Mouse (Mus musculus): ENCODE results near the gene Adipoq.

Gene Adipoq

DNA sequence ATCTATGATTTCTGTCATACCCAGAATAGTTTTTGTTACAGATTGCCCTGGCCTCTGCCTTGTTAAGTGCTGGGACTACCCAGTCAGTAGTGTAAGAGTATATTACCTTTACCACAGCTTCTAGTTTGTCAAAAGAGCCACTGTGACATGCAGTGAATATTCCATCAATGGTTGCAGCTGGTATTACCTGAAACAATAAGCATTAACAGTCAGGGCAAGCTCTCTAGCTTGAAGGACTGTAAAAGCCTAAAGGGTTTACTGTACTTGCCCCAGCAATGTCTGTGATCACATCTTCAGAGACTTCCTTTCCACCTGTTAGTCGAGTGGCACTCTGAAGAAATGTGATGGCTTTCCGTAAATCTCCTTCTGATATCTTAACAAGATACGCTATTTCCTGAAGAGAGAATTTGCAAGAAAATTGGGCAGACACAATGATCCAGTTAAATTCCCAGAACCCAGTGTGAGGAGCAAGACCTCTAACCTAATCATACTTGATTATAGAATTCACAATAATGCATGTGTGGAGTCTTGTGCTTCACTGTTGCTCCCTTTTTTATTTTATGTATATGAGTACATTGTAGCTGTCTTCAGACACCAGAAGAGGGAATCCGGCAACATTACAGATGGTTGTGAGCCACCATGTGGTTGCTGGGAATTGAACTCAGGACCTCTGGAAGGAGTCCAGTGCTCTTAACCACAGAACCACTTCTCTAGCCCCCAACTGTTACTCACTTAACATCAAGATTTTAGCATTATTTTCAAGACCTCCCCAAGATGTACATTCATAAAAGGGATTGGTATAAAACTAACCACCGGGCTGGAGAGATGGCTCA lies 31.8 kb upstream of the Adipoq start:
- in situ Hi-C loops (cut with MboI, MseI) = loop anchor here (10.0 kb wide), 1 partner anchor 870 kb away; no protein-coding TSS in a partner anchor

DNA sequence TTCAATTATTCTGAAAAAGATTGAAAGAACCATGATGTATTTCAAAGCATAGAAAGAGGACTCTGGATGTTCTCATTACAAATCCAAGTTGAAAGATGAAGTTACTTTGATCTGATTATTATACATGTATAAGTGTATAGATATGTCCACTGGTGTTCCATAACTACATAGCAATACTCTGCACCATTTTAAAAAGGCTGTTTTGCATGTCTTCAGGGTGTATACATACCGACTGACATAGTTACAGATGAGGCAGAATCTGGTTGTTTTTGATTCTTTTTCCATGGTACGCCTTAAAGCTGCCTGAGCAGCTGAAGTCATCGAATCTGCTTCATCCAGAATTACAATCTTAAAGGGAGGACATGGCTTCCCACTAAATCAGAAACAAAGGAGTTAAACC lies 30.9 kb upstream of the Adipoq start:
- in situ Hi-C loops (cut with MboI, MseI) = loop anchor here (10.0 kb wide), 1 partner anchor 871 kb away; no protein-coding TSS in a partner anchor

DNA sequence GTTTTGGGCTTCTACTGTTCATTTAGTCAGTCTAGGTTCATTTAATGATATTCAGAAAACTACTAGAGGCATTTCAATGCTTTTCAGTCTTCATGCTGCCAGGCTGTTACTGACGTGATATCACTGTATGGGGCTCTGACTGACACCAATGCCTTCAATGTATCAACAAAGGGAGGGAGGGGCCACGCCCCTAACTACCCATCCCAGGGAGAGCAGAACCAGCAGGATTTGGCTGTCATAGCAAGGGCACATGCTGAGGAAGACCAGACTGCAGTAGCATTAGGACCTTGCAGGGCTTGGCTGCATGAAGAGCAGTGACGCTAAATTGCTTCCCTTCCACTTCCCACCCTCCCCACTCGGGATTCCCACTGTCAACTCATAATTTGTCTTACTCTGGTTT lies 29.2 kb upstream of the Adipoq start:
- in situ Hi-C loops (cut with MboI, MseI) = loop anchor here (10.0 kb wide), 1 partner anchor 872 kb away; no protein-coding TSS in a partner anchor

DNA sequence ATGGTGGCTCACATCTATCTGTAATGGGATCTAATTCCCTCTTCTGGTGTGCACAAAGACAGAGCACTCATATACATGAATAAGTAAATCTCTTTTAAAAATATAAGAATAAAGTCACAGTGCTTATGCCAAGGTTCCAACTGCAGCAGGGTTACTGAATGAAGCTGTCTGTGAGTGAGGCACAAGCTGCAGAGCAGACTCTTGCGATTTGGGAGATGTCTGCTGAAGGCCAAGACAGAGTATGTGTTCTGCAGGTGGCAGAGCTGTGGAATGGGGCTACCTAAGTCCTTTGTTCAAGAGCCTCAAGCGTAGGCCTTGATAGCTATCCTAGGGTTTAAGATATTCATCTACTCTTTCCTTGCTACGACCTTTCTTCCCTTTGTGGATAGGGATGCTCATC lies 23.9 kb upstream of the Adipoq start:
- in situ Hi-C loops (cut with MboI, MseI) = no loop called here

DNA sequence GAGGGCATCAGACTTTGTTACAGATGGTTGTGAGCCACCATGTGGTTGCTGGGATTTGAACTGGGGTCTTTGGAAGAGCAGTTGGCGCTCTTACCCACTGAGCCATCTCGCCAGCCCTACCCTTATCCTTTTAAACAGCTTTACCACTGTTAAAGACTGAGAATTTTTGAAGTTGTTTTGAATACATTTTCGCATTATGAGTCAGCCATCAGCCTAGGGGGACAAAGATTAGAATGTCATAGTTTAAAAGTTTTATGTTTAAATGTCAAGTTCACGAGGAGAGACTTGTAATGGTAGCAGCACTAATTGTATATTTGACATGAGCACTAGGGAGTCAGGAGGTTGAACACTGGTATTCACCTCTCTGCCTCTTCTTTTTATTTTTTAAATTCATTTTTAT lies 23.2 kb upstream of the Adipoq start:
- in situ Hi-C loops (cut with MboI, MseI) = no loop called here

DNA sequence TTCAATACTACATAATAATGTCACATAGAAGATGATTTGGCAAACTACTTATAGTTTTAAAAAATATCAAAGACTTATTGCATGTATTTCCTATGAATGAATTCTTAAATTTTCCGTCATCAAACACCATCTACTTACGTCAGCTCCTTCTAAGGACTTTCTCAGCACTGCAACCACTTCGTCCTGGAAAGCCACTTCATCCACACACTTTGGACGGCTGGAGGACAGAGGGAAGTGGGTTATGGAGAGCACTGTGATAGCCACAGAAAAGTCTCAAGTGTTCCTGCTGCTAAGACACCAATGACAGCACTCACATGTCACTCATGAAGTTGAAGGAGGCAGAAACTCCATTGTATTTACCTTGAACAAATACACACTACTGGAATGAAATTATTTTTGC lies 21.9 kb upstream of the Adipoq start:
- in situ Hi-C loops (cut with MboI, MseI) = no loop called here

DNA sequence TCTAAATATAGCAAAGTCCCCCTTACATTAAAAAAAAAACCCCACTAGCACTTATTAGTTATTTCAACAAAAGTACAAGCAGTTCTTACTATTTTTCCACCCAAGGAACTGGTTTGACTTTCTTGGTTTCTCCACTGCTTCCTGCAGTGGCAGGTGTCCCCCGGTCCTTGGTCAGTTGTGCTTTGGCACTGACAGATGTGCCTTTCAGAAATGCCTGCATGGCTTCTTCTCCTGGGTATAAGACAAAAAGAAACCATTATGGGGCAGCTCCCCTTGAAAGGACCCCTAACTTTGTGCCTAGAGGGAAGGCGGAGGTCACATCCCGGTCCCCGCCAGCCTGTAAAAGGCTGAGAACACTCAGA lies 19.0 kb upstream of the Adipoq start:
- in situ Hi-C loops (cut with MboI, MseI) = no loop called here

DNA sequence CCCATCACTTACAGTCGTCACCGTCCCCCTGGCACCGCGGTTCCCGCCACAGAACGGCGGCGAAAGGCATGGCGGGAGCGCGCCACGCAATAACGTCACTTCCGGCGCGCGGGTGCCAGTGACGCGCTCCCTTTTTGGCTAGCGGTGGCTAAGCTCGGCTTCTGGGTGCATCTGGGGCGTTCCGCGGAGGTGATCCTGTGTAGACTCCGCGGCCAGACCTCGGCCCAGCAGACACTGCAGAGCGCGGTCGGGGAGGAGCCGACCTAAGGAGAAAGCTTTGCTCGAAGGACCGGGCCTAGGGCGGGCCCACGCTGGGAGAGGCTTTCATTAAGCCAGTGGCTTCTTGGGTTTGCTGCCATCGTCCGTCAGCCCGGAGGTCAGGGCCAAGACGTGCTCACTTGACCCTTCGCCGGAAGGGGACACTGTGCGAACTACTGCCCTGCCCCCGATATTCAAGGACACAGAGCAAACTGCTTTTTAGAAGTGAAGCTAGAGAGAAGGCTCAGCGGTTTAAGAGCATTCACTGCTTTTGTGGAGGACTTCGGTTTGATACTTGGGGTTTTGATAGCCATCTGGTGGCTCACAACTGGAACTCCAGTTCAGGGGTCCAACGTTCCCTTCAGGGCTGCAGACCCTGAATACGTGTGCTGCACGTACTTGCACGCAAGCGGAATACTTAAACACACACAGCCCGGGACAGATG lies 18.5 kb upstream of the Adipoq start, which contains the start of gene Rfc4:
Gene Rfc4 (minus strand): TSS at position 65 of the 703 bp plus-strand sequence.
- in situ Hi-C loops (cut with MboI, MseI) = no loop called here

DNA sequence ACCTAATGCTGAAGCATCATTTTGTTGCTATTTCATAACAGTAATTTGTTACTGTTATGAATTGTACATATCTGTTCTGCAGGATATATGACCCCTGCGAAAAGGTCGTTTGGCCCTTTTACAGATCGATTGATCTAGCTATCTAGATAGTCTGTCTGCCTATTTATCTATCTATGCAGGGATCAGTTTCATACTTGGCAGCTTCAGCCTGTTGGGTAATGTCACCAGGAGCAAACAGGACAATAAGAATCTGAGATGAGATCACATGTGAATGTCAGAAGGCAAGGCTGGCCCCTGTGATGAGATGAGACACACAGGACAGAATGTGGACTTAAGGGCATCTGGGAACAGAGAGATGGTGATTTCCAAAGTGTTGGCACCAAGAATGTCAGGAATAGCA lies 16.0 kb upstream of the Adipoq start:
- in situ Hi-C loops (cut with MboI, MseI) = no loop called here

DNA sequence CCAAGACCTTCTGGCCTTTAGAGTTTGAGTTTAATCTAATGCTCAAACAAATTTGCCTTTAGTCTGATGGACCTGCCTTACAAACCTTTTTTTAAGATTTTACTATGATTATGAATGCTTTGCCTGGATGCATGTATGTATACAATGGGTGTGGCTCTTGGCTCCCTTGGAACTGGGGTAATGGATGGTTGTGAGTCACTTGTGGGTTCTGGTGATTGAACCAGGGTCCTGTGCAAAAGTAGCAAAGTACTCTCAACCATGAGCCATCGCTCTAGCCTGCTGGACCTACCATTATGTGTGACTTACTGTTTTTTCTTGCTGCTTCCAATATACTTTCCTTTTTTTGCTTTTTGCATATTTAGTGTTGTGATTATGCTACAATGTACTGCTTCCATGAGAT lies 14.0 kb upstream of the Adipoq start:
- in situ Hi-C loops (cut with MboI, MseI) = no loop called here

DNA sequence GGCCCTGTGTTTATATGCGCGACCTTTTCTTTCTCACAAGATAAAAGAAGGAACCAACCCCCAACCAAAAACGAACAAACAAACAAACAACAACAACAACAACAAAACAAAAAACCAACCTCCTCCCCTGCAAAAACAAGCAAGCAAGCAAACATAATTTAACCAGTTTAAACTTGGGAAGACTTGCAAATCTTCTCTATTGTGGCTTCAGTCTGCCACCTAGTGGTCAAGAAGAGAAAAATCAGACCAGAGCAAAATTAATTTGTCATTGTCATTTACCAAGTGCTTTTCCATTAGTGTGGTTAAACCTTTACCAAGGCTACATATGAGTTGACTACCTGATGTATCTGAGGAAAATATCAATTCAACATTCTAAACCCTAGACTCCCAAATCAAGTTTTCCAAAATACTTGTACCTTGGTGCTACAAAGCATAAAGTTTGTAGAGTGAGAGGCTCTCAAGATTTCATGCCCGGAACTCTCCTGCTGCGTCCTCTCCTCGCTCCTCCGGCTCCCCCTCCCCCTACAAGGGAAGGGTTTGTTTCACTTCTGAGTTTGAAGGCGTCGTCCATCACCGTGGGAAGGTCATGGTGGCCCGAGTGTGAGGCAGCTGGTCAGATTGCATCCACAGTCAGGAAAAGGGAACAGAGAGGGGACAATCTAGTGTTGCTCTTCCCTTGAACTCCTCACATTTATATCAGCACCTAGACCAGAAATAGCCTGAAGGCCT lies 10.8 kb upstream of the Adipoq start:
- in situ Hi-C loops (cut with MboI, MseI) = loop anchor here (5.0 kb wide), 1 partner anchor 43 kb away; no protein-coding TSS in a partner anchor

DNA sequence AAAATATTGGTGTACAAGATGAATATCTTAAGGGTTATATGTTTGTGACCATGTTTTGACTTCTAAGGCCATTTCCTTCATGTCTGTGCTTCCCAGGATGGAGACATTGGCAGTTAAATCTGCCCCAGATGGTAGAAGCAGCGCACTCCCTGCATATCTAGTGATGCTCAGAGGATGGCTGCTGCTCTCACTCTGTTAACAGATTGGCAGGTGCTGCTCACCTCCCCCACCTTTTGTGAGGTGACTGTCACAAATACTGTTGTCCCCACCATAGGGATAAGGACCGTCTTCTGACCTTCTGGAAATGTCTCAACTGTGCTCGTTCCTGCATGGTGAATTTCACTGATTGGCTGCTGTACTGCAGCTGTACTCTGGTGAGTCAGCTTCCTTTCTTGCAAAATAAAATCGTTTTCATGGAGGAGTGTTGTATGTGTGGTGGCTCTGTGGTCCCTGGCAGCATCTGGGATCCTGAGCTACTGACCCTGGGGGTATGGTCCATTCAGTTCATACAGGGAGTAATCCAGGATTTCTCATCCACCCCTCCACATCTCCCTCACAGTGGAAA lies 9.8 kb upstream of the Adipoq start:
- in situ Hi-C loops (cut with MboI, MseI) = loop anchor here (5.0 kb wide), 1 partner anchor 44 kb away; no protein-coding TSS in a partner anchor

DNA sequence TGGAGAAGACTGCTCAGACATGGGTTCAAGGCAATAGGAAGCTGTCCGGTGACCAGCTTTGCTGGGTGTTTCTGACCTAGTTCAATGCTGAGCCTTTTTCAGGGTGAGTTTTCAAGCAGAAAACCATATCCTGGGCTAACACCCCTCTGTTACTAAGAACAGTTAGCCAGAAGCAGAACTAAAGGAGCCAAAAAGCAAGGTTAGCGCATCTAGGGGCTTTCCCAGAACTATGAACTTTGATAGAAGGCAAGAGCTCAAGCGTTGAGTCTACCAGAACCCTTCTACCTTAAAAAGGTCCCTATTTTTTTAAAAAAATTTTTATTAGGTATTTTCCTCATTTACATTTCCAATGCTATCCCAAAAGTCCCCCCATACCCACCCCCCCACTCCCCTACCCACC lies 5.4 kb upstream of the Adipoq start:
- in situ Hi-C loops (cut with MboI, MseI) = no loop called here

DNA sequence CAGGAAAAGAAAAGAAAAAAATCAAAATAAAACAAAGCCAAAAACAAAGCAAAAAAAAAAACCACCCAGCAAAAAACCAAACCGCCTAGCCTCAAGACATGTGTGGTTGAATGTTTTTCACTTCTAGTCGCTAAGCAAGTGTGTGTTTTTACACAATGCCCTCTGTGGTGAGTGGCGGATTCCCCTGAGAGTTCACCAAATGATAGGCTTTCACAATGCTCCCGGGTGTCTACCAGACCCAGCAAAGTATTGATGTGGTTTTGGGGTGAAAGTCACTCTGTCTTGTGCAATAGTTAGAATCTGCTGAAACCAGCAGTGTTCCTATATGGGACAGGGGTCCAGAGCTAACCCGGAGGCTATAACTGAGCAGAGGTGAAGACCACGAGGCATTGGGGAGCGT lies 2.0 kb upstream of the Adipoq start:
- in situ Hi-C loops (cut with MboI, MseI) = no loop called here

DNA sequence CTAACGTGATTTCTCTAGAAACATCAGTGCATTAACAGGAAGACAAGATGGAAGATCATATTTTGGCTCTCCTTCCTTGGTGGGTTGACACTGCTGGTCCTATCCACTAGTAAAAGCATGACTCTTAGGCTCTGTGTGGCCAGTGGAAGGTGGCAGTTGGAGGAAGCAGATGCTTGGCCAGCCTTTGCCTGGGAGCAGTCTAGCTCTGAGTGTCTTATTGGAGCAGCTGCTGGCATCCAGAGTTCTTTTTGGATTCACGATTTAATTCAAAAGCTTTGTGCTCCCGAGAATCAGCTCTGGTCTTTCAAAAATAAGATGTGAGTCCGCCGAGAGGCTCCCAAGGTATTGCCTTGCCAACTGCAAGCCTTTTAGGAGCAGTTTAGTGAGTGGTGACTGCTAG lies 1.1 kb upstream of the Adipoq start:
- in situ Hi-C loops (cut with MboI, MseI) = loop anchor here (5.0 kb wide), 3 partner anchors 42 to 273 kb away; partner anchors contain the start of gene St6gal1

DNA sequence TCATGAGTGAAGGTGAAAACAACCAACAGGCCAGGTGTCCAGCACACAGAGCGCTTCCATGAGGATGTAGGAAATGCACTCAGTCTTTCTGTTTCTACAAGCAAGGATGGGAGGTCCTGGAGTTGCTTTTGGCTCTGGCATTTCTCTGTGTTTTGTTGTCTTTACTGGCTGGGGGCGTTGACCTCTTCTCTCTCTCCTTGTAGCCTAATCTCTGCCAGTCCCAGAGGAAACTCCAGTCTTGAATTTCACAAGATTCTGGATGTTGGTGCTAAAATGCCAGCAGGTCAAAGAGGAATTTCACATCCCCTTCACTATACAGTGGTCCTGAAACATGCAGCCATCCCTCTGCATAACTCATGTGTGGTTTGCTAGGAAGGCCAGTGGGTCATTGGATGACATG lies 2.6 kb downstream of the Adipoq start:
- in situ Hi-C loops (cut with MboI, MseI) = loop anchor here (5.0 kb wide), 3 partner anchors 38 to 277 kb away; partner anchors contain the start of gene St6gal1

DNA sequence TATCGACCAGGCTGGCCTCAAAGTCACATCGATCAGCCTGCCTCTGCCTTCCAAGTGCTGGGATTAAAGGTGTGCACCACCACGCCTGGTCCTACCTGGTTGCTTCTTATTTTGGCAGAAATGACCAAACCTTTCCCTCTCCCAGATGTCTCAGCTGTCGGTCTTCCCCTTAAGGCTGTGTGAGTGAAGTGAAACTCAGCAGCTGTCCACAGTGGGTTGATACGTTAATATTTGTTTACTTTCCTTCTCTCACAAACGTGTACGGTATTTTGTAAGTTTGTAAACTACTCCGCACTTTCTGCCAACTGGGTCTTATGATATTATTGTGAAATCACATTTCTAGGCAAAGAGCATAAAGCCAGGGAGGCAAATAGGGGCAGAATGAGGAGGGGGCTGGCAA lies 3.1 kb downstream of the Adipoq start:
- in situ Hi-C loops (cut with MboI, MseI) = loop anchor here (5.0 kb wide), 3 partner anchors 38 to 277 kb away; partner anchors contain the start of gene St6gal1

DNA sequence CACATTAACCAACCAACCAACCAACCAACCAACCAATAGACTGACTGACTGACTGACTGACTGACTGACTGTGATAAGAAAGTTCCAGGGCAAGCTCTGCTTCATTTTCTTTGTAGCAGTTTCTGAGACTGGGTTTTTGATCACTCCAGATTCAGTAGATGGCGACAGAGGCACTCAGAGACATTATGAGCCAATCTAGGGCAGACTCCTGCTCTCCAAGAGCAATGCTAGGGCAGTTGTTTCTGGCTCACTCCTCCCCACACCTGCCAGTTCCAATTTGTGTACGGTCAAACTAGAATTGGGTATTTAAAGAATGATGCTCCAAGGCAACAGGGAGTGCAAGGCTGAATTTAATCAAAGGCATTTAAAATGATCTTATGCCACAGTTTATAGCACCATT lies 5.1 kb downstream of the Adipoq start:
- in situ Hi-C loops (cut with MboI, MseI) = no loop called here

DNA sequence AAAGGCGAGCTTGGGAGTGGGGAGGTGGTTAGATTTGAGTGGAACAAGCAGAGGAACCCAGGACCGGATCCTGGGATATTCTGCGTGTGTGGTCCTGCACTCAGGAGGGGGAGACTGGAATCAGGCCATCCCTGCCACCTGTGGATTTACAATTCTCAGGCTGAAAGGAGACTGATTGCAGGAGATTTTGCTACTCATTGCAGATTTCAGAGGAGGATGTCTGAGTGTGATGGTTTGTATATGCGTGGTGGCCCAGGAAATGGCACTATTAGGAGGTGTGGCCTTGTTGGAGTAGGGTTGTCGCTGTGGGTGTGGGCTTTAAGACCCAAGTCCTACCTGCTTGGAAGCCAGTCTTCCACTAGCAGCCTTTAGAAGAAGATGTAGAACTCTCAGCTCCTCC lies 7.9 kb downstream of the Adipoq start:
- in situ Hi-C loops (cut with MboI, MseI) = no loop called here

DNA sequence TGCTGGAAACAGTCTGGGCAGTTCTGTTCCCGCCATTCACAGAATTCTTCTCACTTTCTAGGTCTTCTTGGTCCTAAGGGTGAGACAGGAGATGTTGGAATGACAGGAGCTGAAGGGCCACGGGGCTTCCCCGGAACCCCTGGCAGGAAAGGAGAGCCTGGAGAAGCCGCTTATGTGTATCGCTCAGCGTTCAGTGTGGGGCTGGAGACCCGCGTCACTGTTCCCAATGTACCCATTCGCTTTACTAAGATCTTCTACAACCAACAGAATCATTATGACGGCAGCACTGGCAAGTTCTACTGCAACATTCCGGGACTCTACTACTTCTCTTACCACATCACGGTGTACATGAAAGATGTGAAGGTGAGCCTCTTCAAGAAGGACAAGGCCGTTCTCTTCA lies 10.7 kb downstream of the Adipoq start:
- in situ Hi-C loops (cut with MboI, MseI) = no loop called here

DNA sequence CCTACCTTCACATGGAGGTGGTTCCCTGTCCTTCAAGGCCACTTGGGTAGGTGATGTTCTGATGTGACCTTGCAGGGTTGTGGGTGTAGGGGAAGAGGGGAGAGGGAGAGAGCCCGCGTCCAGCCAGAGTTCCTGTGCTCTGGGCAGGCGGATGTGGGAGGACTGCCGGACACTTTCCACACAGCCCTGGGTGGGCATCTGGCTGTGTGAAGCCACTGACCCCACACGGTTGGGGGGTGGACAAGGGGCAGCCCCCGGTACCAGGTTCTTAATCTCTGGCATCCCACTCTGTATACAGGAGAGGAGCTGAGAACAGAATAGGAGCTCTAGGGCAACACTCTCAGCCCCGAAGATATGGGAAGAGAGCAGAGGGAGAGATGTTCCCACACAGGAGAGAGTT lies 12.0 kb downstream of the Adipoq start:
- in situ Hi-C loops (cut with MboI, MseI) = no loop called here

DNA sequence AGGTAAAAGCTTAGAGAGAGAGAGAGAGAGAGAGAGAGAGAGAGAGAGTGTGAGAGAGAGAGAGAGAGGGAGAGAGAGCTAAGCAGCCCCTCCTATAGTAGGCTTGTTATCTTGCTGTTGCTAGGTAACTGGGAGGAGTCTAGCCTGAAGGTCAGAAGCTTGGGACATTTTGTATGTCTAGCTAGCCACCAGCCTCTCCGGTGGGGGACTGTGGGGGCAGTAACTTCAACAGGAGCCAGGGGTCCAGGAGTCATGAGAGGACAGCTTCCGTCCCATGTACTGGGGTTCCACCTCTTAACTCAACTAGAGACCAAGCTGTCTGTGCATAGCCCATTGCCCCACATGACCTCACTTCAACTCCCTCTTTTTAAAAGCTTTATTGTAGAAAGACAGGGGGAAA lies 12.6 kb downstream of the Adipoq start:
- in situ Hi-C loops (cut with MboI, MseI) = no loop called here
